Mouse (Mus musculus) liver, embryonic 14.5 days (tissue): ENCODE data around the gene Pikfyve. TPM values are rescaled to one million over a fixed set of nuclear protein-coding genes. Genes with fewer than 3 reads are reported as not detected.

Experiments used
- ATAC-seq: fragments of 200-750 bp; cut with Nextera tagmentation; 2 replicates; pipeline ENCODE4 v1.8.0; 2017; ENCODE audit warnings: moderate number of reproducible peaks, mild to moderate bottlenecking, moderate library complexity; ENCODE audit not compliant: insufficient read depth
- DNase-seq, 3 experiments: peaks; one replicate each; pipeline ENCODE4 v3.0.0-alpha.2; 2012 to 2013; ENCODE audit warnings: low read depth in 3 of 3, low spot score in 3 of 3
- H3K27ac ChIP-seq: fragments of 300-500 bp; sonication (generic); 2 replicates; pipeline ENCODE4 v1.5.1; 2014; ENCODE audit warnings: moderate library complexity, mild to moderate bottlenecking, control low read depth, inconsistent platforms
- H3K27me3 ChIP-seq: fragments of 300-500 bp; sonication (generic); 2 replicates; pipeline ENCODE4 v1.6.1; 2014; ENCODE audit warnings: mild to moderate bottlenecking, low read length, moderate library complexity; ENCODE audit not compliant: control insufficient read depth, insufficient read depth
- H3K36me3 ChIP-seq: fragments of 300-500 bp; sonication (generic); replicated peaks from 2 replicates; pipeline ENCODE4 v1.6.1; 2014; ENCODE audit warnings: low read depth; ENCODE audit not compliant: control insufficient read depth, insufficient read depth
- H3K4me1 ChIP-seq, 2 experiments: fragments of 200-500 bp in 1 of 2; fragments of 300-500 bp in 1 of 2; sonication (generic) in 1 of 2; replicated peaks; 2 replicates each; pipeline ENCODE4 v1.6.1; 2012 to 2014; ENCODE audit warnings: antibody characterized with exemption in 1 of 2, inconsistent platforms in 1 of 2, low read length in 1 of 2; ENCODE audit not compliant: control insufficient read depth in 2 of 2, insufficient read depth in 2 of 2
- H3K4me2 ChIP-seq: fragments of 300-500 bp; sonication (generic); 2 replicates; pipeline ENCODE4 v1.6.1; 2014; ENCODE audit warnings: low read depth, mild to moderate bottlenecking, control low read depth, moderate library complexity
- H3K4me3 ChIP-seq, 2 experiments: fragments of 200-500 bp in 1 of 2; fragments of 300-500 bp in 1 of 2; sonication (generic) in 1 of 2; 2 replicates each; pipeline ENCODE4 v1.5.1; 2012 to 2014; ENCODE audit warnings: low read depth in 2 of 2, low read length in 2 of 2, mild to moderate bottlenecking in 2 of 2, control low read depth in 1 of 2, inconsistent platforms in 1 of 2, moderate library complexity in 1 of 2; ENCODE audit not compliant: insufficient read depth in 1 of 2
- H3K9ac ChIP-seq: fragments of 300-500 bp; sonication (generic); replicated peaks from 2 replicates; pipeline ENCODE4 v1.6.1; 2014; ENCODE audit warnings: mild to moderate bottlenecking, control low read depth, moderate library complexity
- H3K9me3 ChIP-seq: fragments of 300-500 bp; sonication (generic); 2 replicates; pipeline ENCODE4 v1.6.1; 2016; ENCODE audit warnings: low read length, mixed read lengths; ENCODE audit not compliant: control insufficient read depth
- CTCF ChIP-seq: IDR thresholded peaks from 2 replicates; pipeline ENCODE4 v1.5.1; 2016; ENCODE audit warnings: antibody characterized with exemption, low read depth, control low read depth
- EP300 ChIP-seq: IDR thresholded peaks from 2 replicates; pipeline ENCODE4 v1.6.1; 2016; ENCODE audit warnings: antibody characterized with exemption, low read depth
- WGBS: fragments of 180-500 bp; shearing (Covaris S2); extraction: QIAGEN DNeasy Blood & Tissue Kit; methylation state at CpG from one replicate; pipeline ENCODE4 v1.1.7; 2014; ENCODE audit not compliant: insufficient replicate concordance; 5-methylcytosine and 5-hydroxymethylcytosine counted together
- polyA plus RNA-seq, 2 experiments: library from polyadenylated mRNA; depleted of rRNA in 1 of 2; stranded (reverse) in 1 of 2; unstranded in 1 of 2; fragments of >200 nt; fragmentation: Nextera tagmentation in 1 of 2; extraction: Ambion mirVana in 1 of 2; gene quantifications; 2 replicates each; pipeline versions ENCODE4 v1.2.1 to v1.2.3; 2012 to 2014

The Pikfyve gene
- polyA plus RNA-seq, 2 experiments = 2.6 to 5.1 TPM

- 55% methylated on average over 7 of the region's 7 CpGs for WGBS
- TF ChIP-seq EP300 = no peak
- no peak for TF ChIP-seq CTCF
- H3K4me1 ChIP-seq = no peaks in the 10 kb centered on the region
- H3K27me3 ChIP-seq = no peaks in the 10 kb centered on the region
- H3K36me3 ChIP-seq = peaks cover 11% of the 10 kb centered on the region
- H3K9me3 ChIP-seq = no peaks in the 10 kb centered on the region
- H3K4me3 ChIP-seq = no peak overlapping the region
- H3K4me2 ChIP-seq = no peak overlapping the region
- DNase-seq = no peak
- ATAC-seq = no peak
- no peak overlapping the region for H3K27ac ChIP-seq
- H3K9ac ChIP-seq = no peak overlapping the region
Measured at GRCm38 (mm10) chr1:65169536-65169935, 16.9 kb upstream of the Pikfyve start.

- H3K36me3 ChIP-seq = peaks cover 8% of the 10 kb centered on the region
- no peak overlapping the region for H3K4me2 ChIP-seq
- DNase-seq (no peak), ATAC-seq (no peak)
- H3K9ac ChIP-seq = no peak overlapping the region
- H3K27ac ChIP-seq = no peak overlapping the region
- H3K9me3 ChIP-seq = no peaks in the 10 kb centered on the region
- no peak overlapping the region for H3K4me3 ChIP-seq
- 34% methylated on average over 5 of the region's 5 CpGs for WGBS
- no peak for TF ChIP-seq EP300
- TF ChIP-seq CTCF = no peak
- no peaks in the 10 kb centered on the region for H3K4me1 ChIP-seq
- H3K27me3 ChIP-seq = no peaks in the 10 kb centered on the region
Measured at GRCm38 (mm10) chr1:65169947-65170346, 16.5 kb upstream of the Pikfyve start.

- no peaks in the 10 kb centered on the region for H3K4me1 ChIP-seq
- H3K27ac ChIP-seq = no peak overlapping the region
- H3K27me3 ChIP-seq = no peaks in the 10 kb centered on the region
- no peak for TF ChIP-seq EP300
- TF ChIP-seq CTCF = no peak
- H3K9me3 ChIP-seq = no peaks in the 10 kb centered on the region
- DNase-seq (no peak), ATAC-seq (no peak)
- WGBS = 74% methylated on average over 4 of the region's 4 CpGs
- no peak overlapping the region for H3K4me3 ChIP-seq
- H3K9ac ChIP-seq = no peak overlapping the region
- no peak overlapping the region for H3K4me2 ChIP-seq
- peaks cover 3% of the 10 kb centered on the region for H3K36me3 ChIP-seq
Measured at GRCm38 (mm10) chr1:65171579-65171978, 14.9 kb upstream of the Pikfyve start.

- WGBS = 62% methylated on average over 2 of the region's 2 CpGs
- Histone ChIP-seq H3K4me3 (no peak overlapping the region), H3K4me1 (peaks cover 4 to 8% of the 10 kb centered on the region in 2 experiments), H3K9me3 (no peaks in the 10 kb centered on the region), H3K27me3 (no peaks in the 10 kb centered on the region), H3K36me3 (no peaks in the 10 kb centered on the region; the same call in 1 of the 2 replicates), H3K4me2 (no peak overlapping the region), H3K27ac (no peak overlapping the region), H3K9ac (no peak overlapping the region)
- ATAC-seq = no peak
- TF ChIP-seq EP300 = no peak
- TF ChIP-seq CTCF = no peak
- DNase-seq = no peak
Measured at GRCm38 (mm10) chr1:65173716-65174115, 12.8 kb upstream of the Pikfyve start.

- no peak for ATAC-seq
- 70% methylated on average over 4 of the region's 4 CpGs for WGBS
- Histone ChIP-seq H3K27ac (no peak overlapping the region), H3K27me3 (no peaks in the 10 kb centered on the region), H3K9me3 (no peaks in the 10 kb centered on the region), H3K4me1 (peaks cover 4 to 8% of the 10 kb centered on the region in 2 experiments), H3K4me3 (no peak overlapping the region), H3K9ac (no peak overlapping the region), H3K36me3 (no peaks in the 10 kb centered on the region), H3K4me2 (peak overlapping the region; percentile 20)
- no peak for TF ChIP-seq CTCF
- no peak for TF ChIP-seq EP300
- no peak for DNase-seq
Measured at GRCm38 (mm10) chr1:65176171-65176570, 10.3 kb upstream of the Pikfyve start.
